Mouse (Mus musculus) fat pad, adult 2 months (tissue): ENCODE measurements around the gene Tgfbr1.

Experiments used
- DNase-seq: peaks from one replicate; pipeline ENCODE4 v3.0.0-alpha.2; 2011; ENCODE audit warnings: low read depth, low spot score; ENCODE audit errors: extremely low read depth

The Tgfbr1 gene

GRCm38 (mm10) chr4:47420191-47420590 is 67.2 kb downstream of the Tgfbr1 start:
- no peak for DNase-seq

GRCm38 (mm10) chr4:47422194-47422593 is 69.2 kb downstream of the Tgfbr1 start:
- DNase-seq, result no peak

- no peak for DNase-seq
Observed at GRCm38 (mm10) chr4:47422946-47423345, 69.9 kb downstream of the Tgfbr1 start.

GRCm38 (mm10) chr4:47424376-47424775 is 71.4 kb downstream of the Tgfbr1 start:
- no peak for DNase-seq

- no peak for DNase-seq
Observed at GRCm38 (mm10) chr4:47425247-47425830, 72.3 kb downstream of the Tgfbr1 start.

- no peak for DNase-seq
Observed at GRCm38 (mm10) chr4:47427606-47428005, 74.6 kb downstream of the Tgfbr1 start.

- DNase-seq, result no peak
Observed at GRCm38 (mm10) chr4:47430557-47430956, 77.5 kb downstream of the Tgfbr1 start.

GRCm38 (mm10) chr4:47431081-47431480 is 78.1 kb downstream of the Tgfbr1 start:
- no peak for DNase-seq

GRCm38 (mm10) chr4:47432766-47433165 is 79.7 kb downstream of the Tgfbr1 start:
- no peak for DNase-seq

- no peak for DNase-seq
Observed at GRCm38 (mm10) chr4:47435131-47435530, 82.1 kb downstream of the Tgfbr1 start.

GRCm38 (mm10) chr4:47435566-47436360 is 82.7 kb downstream of the Tgfbr1 start:
- no peak for DNase-seq

- DNase-seq, result no peak
Observed at GRCm38 (mm10) chr4:47437365-47438340, 84.6 kb downstream of the Tgfbr1 start.

GRCm38 (mm10) chr4:47438956-47439355 is 85.9 kb downstream of the Tgfbr1 start:
- DNase-seq, result no peak

- DNase-seq, result no peak
Observed at GRCm38 (mm10) chr4:47440951-47441350, 87.9 kb downstream of the Tgfbr1 start.

GRCm38 (mm10) chr4:47448526-47448925 is 95.5 kb downstream of the Tgfbr1 start:
- DNase-seq, result no peak

GRCm38 (mm10) chr4:47449116-47449515 is 96.1 kb downstream of the Tgfbr1 start:
- no peak for DNase-seq

GRCm38 (mm10) chr4:47449586-47450522 is 96.8 kb downstream of the Tgfbr1 start:
- DNase-seq, result no peak
